Mouse (Mus musculus): ENCODE measurements at regions not wholly inside any gene's neighbourhood (a gene's known extent, or its start where the extent isn't known, plus 50 kb on each side); places are given as distances from the start of the nearest gene placed in this dataset.
"Not testable (repeated sequence)": the region's sequence is repeated elsewhere in the genome, so short reads cannot be mapped to it uniquely, and the experiment has no call there.

DNA sequence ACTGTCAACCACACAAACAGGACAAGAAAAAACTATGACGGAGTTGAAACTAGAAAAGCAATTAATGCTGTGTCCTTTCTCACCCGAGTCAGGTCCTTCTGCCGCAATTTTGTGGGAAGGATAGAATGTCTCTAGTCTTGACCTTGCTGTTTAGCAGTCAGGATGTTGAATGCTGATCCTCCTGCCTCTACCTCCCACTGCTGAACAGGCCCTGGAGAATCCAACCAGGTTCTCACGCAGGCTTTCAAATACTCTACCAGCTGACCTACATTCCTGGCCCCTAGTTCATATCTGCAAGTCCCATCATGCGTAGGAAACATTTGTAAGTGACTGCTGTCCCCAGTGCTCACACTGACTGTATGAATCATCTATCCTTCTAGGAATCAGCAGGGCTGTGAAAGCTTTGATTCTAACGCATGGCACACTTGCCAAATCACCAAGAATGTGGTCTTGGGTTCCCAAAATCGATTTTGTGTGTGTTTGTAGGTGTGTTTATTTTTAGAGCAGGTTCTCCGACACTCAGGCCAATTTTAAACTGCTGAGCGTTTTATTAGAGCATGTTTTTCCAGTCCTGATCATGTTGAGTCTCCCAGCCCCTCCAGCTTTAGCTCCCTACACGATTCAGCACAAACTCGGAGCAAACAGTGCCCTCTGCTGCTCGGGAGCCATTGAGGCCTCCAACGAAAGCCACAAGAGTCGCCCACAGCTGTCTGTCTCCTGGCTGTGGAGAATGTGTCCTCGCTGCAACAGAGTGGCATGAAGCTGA, 545.4 kb downstream of the Zfp704 start:
- Histone ChIP-seq H3K27ac (replicated peaks) (no peak overlapping the region), H3K27me3 (no peaks in the 10 kb centered on the region), H3K9me3 (replicated peaks) (no peaks in the 10 kb centered on the region), H3K4me1 (replicated peaks) (no peaks in the 10 kb centered on the region), H3K36me3 (replicated peaks) (no peaks in the 10 kb centered on the region), H3K4me3 (replicated peaks) (no peak overlapping the region), H3K4me2 (no peak overlapping the region), H3K9ac (no peak overlapping the region)
- 35% methylated on average over 15 of the region's 15 CpGs for WGBS (ENCODE audit: insufficient replicate concordance)
- ATAC-seq (ENCODE audit: insufficient read depth) = no peak

DNA sequence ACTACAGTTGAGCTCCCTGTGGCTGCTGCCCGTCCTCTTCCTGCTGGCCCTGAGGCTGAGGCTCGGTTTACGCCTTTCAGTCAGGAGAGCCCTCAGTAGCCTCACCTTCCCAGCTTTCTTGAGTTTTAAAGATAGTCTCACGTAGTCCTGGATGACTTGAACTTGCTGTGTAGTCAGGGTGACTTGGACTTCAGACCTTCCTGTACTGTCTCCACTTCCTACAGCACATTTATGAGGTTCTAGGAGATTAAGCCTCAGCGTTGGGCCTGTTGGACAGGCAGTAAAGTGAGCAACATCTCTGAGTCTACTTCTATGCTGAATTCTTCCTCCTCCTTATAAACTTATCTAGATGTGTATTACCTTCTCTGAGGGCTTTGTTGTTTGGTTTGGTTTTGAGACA, 546.2 kb downstream of the Zfp704 start:
- H3K9me3 ChIP-seq (replicated peaks) = no peaks in the 10 kb centered on the region
- no peak overlapping the region for H3K27ac ChIP-seq (replicated peaks)
- H3K4me1 ChIP-seq (replicated peaks) = no peaks in the 10 kb centered on the region
- 65% methylated on average over 5 of the region's 5 CpGs for WGBS (ENCODE audit: insufficient replicate concordance)
- H3K4me3 ChIP-seq (replicated peaks) = no peak overlapping the region
- H3K4me2 ChIP-seq = no peak overlapping the region
- no peaks in the 10 kb centered on the region for H3K27me3 ChIP-seq
- no peak overlapping the region for H3K9ac ChIP-seq
- H3K36me3 ChIP-seq (replicated peaks) = no peaks in the 10 kb centered on the region
- no peak for ATAC-seq (ENCODE audit: insufficient read depth)

DNA sequence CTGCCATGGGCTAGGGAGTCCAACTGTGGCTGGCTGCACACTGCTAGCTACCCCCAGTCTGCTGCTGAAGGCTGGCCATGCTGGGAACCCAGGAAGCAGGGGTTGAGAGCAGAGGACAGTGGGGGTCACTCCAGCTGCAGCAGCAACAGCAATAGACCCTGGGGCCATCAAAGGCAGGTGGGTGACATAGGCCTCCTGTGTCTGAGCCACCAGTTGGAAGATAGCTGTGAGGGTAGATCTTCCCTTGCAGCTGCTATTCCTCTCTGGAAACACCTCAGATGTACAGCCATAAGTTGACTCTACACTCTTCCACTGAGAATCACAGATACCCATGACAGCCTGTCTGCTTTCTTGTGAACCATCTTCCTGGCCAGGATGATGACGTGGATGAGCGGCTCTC, 548.5 kb downstream of the Zfp704 start:
- H3K9ac ChIP-seq = no peak overlapping the region
- 78% methylated on average over 2 of the region's 2 CpGs for WGBS (ENCODE audit: insufficient replicate concordance)
- H3K4me3 ChIP-seq (replicated peaks) = no peak overlapping the region
- no peak overlapping the region for H3K27ac ChIP-seq (replicated peaks)
- no peaks in the 10 kb centered on the region for H3K9me3 ChIP-seq (replicated peaks)
- no peak for ATAC-seq (ENCODE audit: insufficient read depth)
- no peak overlapping the region for H3K4me2 ChIP-seq
- H3K36me3 ChIP-seq (replicated peaks) = no peaks in the 10 kb centered on the region
- no peaks in the 10 kb centered on the region for H3K4me1 ChIP-seq (replicated peaks)
- no peaks in the 10 kb centered on the region for H3K27me3 ChIP-seq

DNA sequence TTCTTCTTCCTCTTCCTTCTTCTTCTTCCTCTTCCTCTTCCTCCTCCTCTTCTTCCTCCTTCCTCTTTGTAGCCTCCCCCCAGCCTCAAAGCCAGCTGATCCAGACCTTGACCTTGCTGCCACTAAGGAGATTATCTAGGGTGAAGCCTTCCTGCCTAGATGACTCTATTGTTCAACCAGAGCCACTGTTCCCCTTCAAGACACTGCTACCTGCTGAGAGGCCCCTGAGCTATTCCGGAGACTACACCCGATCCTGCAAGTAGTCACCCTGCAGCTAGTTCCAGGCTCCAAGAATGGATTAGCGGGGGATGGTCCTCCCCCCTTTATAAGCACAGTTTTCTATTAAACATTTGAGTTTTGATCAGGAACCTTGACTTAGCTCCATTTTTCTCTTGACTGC, 552.2 kb downstream of the Zfp704 start:
- not testable (repeated sequence) for H3K27me3 ChIP-seq; H3K9ac ChIP-seq; H3K9me3 ChIP-seq (replicated peaks); H3K36me3 ChIP-seq (replicated peaks); ATAC-seq (ENCODE audit: insufficient read depth); H3K4me3 ChIP-seq (replicated peaks); H3K4me2 ChIP-seq; H3K27ac ChIP-seq (replicated peaks); H3K4me1 ChIP-seq (replicated peaks)
- whole genome bisulfite sequencing (ENCODE audit: insufficient replicate concordance) = 64% methylated on average over 3 of the region's 3 CpGs

DNA sequence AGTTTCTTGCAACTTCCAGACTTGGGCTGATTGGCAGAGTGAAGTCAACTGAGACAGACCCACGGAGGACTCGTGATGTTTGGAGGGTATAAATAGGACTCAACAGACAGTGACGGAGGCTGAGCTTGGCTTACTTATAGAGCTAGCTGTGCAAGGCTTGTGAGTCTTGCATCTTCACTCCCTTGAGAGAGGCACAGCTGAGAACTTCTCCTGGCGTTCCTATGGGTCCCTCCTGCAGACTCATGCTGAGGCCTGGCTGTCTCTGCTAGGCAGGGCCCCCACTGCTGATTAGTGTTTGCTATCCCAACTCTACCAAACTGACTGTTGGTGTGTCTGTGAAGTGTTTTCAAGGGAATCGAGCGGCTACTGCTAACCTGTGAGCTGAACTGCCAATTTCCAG, 553.0 kb downstream of the Zfp704 start:
- Histone ChIP-seq H3K4me1 (replicated peaks) (no peaks in the 10 kb centered on the region), H3K36me3 (replicated peaks) (no peaks in the 10 kb centered on the region), H3K27ac (replicated peaks) (no peak overlapping the region), H3K9me3 (replicated peaks) (no peaks in the 10 kb centered on the region), H3K4me2 (no peak overlapping the region), H3K9ac (no peak overlapping the region), H3K27me3 (no peaks in the 10 kb centered on the region), H3K4me3 (replicated peaks) (no peak overlapping the region)
- ATAC-seq (ENCODE audit: insufficient read depth) = no peak
- 62% methylated on average over 6 of the region's 6 CpGs for WGBS (ENCODE audit: insufficient replicate concordance)

DNA sequence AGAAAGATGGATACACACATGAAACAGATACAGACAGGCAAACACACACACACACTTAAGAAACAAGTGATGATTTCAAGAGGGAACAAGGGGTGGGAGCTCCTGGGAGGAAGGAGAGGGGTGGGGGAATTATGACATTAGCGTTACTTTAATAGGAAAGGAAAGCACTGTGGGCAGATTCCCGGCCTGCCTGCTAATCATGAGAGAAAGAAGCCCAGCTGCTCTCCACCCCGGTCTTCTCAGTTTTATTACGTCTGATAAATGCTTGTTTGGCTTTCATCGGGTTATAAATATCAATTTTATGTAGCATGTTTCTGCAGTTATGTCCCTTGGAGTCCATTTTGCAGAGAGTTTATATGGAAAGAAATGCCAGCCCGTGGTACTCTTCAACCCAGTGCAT, 554.1 kb downstream of the Zfp704 start:
- no peak for ATAC-seq (ENCODE audit: insufficient read depth)
- no peaks in the 10 kb centered on the region for H3K27me3 ChIP-seq
- 67% methylated on average over 6 of the region's 6 CpGs for WGBS (ENCODE audit: insufficient replicate concordance)

More for the DNA sequence above, 554.1 kb downstream of the Zfp704 start:
- H3K4me3 ChIP-seq (replicated peaks) = no peak overlapping the region
- no peak overlapping the region for H3K4me2 ChIP-seq
- no peaks in the 10 kb centered on the region for H3K4me1 ChIP-seq (replicated peaks)
- H3K27ac ChIP-seq (replicated peaks) = no peak overlapping the region
- no peak overlapping the region for H3K9ac ChIP-seq
- no peaks in the 10 kb centered on the region for H3K9me3 ChIP-seq (replicated peaks)
- H3K36me3 ChIP-seq (replicated peaks) = no peaks in the 10 kb centered on the region
